Mouse (Mus musculus) central nervous system, embryonic 18 days (tissue): ENCODE results near the gene Sdf2l1. TPM values are rescaled to one million over a fixed set of nuclear protein-coding genes. Genes with fewer than 3 reads are reported as not detected.

Source experiments
- polyA plus RNA-seq: library from polyadenylated mRNA; depleted of rRNA; stranded (reverse); fragments of >200 nt; gene quantifications from 2 replicates; pipeline ENCODE4 v1.2.3, GENCODE M21; 2012; rRNA removed

Gene Sdf2l1
- polyA plus RNA-seq: 18.4 and 18.8 TPM in 2 replicates

DNA sequence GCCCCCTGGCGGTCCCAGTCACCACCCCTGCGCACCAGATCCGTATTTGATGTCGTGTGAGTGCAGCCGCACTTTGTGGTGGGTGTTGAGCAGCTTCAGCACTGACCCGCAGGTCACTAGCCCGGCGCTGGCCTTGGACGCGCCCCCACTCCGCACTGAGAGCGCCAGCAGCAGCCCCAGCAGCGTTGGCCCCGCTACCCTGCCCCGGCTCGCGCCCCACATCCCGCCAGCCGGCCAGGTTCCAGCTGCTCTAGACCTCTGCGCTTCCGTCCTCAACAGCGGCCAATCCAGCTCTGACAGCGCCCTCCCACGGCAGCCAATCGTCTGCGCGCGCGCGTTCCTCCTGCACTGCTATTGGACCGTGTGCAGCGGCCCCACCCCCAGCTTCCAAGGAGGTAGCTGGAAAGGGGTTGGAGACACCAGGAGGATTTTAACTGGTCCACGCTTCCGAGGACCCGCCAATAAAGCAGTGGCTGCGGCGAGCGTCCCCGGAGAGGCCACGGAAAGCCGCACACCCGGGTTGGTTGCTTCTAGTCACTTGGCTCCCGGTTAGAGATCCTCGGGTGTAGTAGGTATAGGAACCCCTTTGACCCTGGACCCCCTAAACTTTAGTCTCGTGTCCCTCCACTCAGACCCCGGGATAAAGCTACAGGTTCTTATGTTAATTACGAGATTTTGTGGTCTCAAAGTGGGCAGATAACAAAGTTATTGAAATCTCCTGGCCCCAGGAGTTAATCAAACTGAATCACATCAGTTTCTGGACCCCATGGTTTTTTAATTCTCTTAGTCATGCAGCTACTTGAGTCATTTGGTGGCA, at the start of gene Sdf2l1:
Gene Sdf2l1, minus strand, starts transcription at position 295 of the 817 bp plus-strand sequence.

DNA sequence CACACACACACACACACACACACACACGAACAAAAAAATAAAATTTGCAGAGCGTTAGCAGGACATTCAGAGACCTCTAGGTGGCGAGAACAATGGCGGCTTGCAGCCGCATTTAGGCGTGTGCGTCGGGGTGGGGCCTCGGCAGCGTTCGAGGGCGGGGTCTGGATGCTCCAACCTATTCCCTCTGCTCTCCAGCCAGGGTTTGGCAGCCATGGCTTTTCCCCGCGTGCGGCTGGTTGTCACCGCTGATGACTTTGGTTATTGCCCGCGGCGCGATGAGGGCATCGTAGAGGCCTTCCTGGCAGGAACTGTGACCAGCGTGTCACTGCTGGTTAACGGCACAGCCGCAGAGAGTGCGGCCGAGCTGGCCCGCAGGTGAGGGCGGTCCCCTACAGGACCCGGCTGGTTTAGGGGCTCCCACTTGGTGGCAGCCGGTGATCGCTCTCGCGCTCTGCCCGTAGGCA, 14.6 kb upstream of the Sdf2l1 start, which contains the start of gene Ccdc116:
Gene Ccdc116, minus strand, starts transcription at position 458 of the 464 bp plus-strand sequence.

DNA sequence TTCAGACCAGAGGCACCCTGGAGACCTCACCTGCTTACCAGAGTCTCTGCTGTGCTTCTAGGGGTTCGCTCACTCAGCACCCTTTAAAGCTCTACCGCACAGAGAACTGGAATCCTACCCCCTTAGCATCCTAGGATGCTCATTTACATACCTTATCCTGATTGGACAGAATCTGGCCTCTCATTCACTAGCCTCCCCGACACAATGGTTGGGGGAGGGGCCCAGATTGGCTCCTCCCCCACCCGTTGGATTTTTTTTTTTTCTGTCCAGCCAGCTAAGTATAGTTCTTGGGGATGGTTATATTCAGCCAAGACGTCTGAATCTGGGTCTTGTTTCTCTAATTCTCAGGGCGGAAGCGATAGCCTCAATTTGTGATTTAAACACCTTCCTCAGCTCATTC, 12.2 kb upstream of the Sdf2l1 start, which contains the start of gene Ydjc:
Gene Ydjc, plus strand, starts transcription at position 283 of the 400 bp plus-strand sequence.

DNA sequence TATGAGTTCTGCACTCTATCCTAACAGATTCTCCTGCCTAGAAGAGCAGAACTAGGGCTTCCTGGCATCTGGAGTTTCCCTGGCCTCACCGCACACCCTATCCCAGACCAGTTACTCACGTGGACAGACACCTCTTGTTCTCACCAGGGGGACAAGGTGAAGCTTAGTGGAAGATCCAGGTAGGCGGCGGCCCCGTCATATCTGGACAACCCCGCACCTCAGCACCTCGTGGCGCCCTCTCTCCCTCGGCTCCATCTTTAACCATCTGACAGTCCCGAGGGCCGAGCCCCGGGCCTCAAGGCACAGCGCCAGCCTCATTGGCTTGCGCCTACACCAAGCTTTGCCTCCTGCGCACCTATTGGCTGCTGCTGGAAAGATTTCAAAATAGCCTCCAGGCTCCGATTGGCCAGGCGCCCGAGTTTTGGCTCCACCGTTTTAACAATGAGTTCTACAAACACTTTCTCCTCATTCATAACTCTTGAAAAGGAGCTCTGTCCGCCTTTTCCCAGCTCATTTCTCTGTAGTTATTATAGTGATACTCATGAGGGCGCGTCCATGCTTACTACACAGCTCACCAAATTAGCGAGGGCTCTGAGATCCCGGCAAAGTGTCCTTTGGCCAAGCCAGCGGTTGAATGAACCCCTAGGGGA, 7.2 kb downstream of the Sdf2l1 start, which contains the start of gene 2610318N02Rik:
Gene 2610318N02Rik, minus strand, starts transcription at position 297 of the 650 bp plus-strand sequence.

DNA sequence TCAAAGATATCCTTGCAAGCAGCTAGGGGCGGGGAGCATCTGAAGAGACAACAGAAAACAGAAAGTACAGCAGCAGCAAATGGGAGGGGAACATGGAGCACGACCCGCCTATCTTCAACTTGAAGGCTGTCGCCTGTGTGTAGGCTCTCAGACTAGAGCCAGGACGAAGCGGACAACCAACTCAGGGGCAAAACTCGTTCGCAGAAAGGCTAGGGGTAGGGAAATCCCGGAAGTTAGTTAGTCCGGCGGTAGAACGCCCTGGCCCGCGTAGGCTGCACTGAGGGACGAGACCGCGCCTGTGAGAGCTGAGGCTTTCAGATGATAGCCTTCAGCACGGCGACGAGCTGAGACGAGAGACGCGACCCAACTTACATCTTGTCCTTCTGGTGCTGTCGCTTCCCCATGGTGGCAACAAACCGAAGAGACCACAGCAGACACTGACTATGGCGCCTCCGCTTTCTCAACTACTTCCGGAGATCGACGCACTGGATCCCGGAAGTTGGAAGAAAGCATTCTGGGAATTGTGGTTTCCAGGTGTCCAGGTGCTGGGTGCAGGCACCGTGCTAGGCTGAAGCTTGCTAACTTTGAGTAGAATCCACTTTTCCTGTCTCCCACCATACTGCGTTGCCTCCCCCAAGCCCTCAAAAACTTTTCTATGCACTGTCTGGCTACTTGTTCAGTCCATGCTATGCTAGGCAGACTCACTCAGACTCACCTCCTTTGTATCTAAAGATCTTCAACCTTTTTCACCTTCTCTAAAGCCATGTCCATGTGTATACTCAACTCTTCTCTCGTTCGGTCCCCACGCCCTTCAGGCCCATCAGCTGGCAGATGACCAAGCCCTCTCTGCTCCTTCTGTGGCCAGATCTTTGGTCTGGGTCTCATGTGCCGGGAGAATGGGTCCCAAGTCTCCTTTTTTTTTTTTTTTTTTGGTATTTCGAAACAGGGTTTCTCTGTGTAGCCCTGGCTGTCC, 21.1 kb downstream of the Sdf2l1 start, which contains the start of gene Ppil2:
Gene Ppil2, minus strand, starts transcription at position 487 of the 973 bp plus-strand sequence.

Other genes starting within 250 kb of the Sdf2l1 start
- gene Ppm1f, start 235.9 kb downstream of the Sdf2l1 start, polyA plus RNA-seq: 29.1 and 29.5 TPM in 2 replicates
- 191 and 195 TPM in 2 replicates for gene Mapk1, start 149.0 kb downstream of the Sdf2l1 start, polyA plus RNA-seq
- gene Ypel1, start 62.7 kb downstream of the Sdf2l1 start, polyA plus RNA-seq: 87.0 and 94.2 TPM in 2 replicates
- gene Ppil2, start 21.1 kb downstream of the Sdf2l1 start, polyA plus RNA-seq: 133 and 137 TPM in 2 replicates
- gene 2610318N02Rik, start 7.2 kb downstream of the Sdf2l1 start, polyA plus RNA-seq: 15.3 and 18.6 TPM in 2 replicates
- gene Ydjc, start 12.2 kb upstream of the Sdf2l1 start, polyA plus RNA-seq: 79.1 and 81.8 TPM in 2 replicates
- gene Ccdc116, start 14.8 kb upstream of the Sdf2l1 start, polyA plus RNA-seq: 11.1 and 11.3 TPM in 2 replicates
- gene Ube2l3, start 70.3 kb upstream of the Sdf2l1 start, polyA plus RNA-seq: 113 and 116 TPM in 2 replicates
- gene Rimbp3, start 76.2 kb upstream of the Sdf2l1 start, polyA plus RNA-seq: 1.6 TPM in 2 replicates
- gene Hic2, start 101.2 kb upstream of the Sdf2l1 start, polyA plus RNA-seq: 9.2 and 10.8 TPM in 2 replicates
- 128 and 133 TPM in 2 replicates for gene Tmem191c, start 143.7 kb upstream of the Sdf2l1 start, polyA plus RNA-seq
- 2.3 and 3.2 TPM in 2 replicates for gene Serpind1, start 199.0 kb upstream of the Sdf2l1 start, polyA plus RNA-seq